Mouse (Mus musculus) activated CD4-positive, CD25-positive, alpha-beta regulatory T cell, adult 4 months (primary cell): ENCODE data around the gene Emc1. TPM values are rescaled to one million over a fixed set of nuclear protein-coding genes. Genes with fewer than 3 reads are reported as not detected.
A peak's percentile ranks its signal among the peaks of the same experiment; 100 is the strongest.

Experiments
- ATAC-seq: one replicate; pipeline ENCODE4 v1.8.0; 2017
- polyA plus RNA-seq, 2 experiments: library from polyadenylated mRNA; unstranded; fragments of 100-300 nt; shearing (Covaris generic); gene quantifications; one replicate each; pipeline ENCODE4 v1.2.1; 2017

The Emc1 gene
- 10 to 100 TPM; 19.9 to 20.6 TPM for polyA plus RNA-seq

GRCm38 (mm10) chr4:139351931-139352711, at the start of gene Emc1, which contains the start of the genes Mrto4 and Ubr4:
Emc1 (plus strand) TSS chr4:139352587.
Mrto4 (minus strand) TSS chr4:139352576.
Ubr4 (plus strand) TSS chr4:139352609.
- peak; percentile 97 for ATAC-seq

DNA sequence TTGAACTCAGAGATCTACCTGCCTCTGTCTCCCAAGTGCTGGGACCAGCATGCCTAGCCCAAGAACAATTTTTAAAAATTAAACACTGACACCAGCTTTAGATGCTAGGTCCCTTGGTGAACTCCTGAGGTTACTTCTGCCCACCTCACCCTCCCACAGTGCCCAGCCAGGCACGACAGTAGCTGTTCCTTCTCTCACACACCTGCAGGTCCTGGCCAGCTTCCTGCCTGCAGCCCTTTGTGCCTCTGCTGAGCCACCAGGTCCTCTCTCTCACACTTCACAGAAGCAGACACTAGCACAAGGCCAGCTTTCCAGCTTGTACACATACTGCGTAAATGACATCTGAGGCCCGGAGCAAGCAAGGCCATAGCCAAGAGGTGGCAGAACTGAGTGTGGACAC, 46.9 kb upstream of the Emc1 start:
- no peak for ATAC-seq

- ATAC-seq, result no peak
Observed at GRCm38 (mm10) chr4:139307916-139308315, 44.5 kb upstream of the Emc1 start.

- no peak for ATAC-seq
Observed at GRCm38 (mm10) chr4:139309651-139310050, 42.7 kb upstream of the Emc1 start.

GRCm38 (mm10) chr4:139310171-139310898, 42.1 kb upstream of the Emc1 start, which contains the start of the genes Pqlc2 and Akr7a5:
Pqlc2 (minus strand) TSS chr4:139310708.
Akr7a5 (plus strand) TSS chr4:139310744.
- ATAC-seq, result peak; percentile 87

GRCm38 (mm10) chr4:139310899-139311701, 41.3 kb upstream of the Emc1 start:
- ATAC-seq, result peak; percentile 48

GRCm38 (mm10) chr4:139311707-139312106, 40.7 kb upstream of the Emc1 start:
- ATAC-seq, result no peak

DNA sequence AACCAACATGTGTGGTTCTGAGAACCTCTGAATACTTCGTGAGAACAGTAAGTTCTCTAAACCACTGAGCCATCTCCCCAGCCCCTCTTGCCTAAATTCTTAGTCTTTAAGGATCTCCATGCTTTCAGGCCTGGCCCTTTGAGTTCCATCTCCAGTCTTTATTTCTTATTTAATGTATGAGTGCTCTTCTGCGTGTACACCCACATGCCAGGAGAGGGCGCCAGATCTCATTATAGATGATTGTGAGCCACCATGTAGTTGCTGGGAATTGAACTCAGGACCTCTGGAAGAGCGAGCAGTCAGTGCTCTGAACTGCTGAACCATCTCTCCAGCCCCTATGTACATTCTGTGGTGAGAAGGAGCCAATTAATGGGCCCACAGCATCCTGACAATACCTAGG, 39.8 kb upstream of the Emc1 start:
- no peak for ATAC-seq

GRCm38 (mm10) chr4:139318449-139318848, 33.9 kb upstream of the Emc1 start:
- no peak for ATAC-seq

DNA sequence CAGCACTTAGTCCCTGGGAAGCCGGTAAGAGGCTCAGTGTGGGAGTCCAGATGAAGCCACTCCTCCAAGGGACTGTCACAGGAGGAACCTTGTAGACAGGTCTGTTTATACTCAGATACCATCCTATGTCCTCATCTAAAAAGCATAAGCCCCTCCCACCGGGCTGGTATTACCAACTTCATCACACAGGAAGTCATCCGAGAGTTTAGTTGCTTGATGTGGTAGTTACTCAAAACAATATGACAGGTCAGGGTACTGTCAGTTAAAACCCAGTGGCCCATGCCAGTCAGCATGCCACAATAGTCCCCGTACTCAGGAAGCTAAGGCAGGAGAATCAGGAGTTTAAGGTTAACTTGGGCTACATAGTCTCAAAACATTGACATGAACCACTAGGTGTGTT, 32.6 kb upstream of the Emc1 start:
- peak; percentile 81 for ATAC-seq

- peak; percentile 99 for ATAC-seq
Observed at GRCm38 (mm10) chr4:139330605-139331004, 21.8 kb upstream of the Emc1 start.

DNA sequence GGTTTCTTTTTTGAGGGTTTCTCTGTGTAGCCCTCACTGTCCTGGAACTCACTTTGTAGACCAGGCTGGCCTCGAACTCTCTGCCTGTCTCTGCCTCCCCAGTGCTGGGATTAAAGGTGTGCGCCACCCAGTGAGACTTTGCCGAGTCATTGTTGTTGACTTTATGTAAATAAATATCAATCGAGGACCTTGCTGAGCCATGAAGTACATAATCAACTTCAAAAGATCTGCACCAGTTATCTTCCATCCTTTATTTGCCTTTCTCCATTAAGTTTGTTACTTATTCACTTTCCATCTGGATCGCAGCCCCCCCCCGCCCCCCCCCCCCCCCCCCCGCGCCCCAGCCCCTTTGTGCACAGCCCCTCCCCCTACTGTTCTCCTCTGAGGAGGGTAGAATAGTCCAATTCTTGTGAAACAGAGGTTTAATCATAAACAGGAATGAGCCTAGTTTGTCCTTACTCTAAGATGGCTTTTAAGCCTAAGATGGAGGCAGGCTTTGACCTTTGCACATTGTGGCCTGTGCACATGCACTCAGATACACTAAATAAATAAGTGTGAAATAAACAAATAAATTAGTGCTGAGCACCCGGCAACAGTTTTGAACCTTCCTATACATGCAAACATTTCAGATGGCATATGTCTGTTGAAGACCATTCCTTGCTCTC, 17.6 kb upstream of the Emc1 start:
- no peak for ATAC-seq

GRCm38 (mm10) chr4:139335507-139335906, 16.9 kb upstream of the Emc1 start:
- no peak for ATAC-seq

DNA sequence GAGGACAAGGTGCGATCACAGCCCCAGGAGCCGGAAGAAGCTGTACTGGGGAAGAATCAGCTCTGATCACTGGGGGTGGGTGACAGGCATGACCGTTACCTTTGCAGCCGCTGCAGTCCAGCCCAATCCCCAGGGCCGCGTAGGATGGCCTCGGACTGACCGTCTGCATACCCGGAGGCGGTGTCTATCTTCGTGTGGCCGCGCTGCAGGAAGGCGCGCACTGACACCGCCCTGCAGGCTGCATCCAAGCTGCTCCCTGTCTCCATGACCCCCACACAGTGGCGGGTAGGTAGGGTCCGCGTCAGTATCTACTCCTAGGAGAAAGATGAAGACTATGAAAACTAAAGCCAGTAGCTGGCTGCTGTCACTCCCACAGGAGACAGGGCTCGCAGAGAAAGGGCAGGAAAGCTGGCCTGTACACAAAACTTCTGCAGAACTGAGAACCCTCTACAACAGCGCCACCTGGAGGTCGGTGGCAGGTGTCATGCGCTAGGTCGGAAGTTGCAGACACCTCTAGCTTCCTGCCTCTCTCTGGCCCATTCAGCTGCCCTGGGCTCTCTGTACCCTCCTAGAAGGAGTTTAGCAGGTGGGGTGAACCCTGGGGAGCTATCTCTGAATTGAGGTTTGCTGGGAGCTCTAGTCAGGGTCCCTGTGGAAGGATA, 15.4 kb upstream of the Emc1 start:
- ATAC-seq, result peak; percentile 93

- no peak for ATAC-seq
Observed at GRCm38 (mm10) chr4:139338145-139338544, 14.2 kb upstream of the Emc1 start.

- no peak for ATAC-seq
Observed at GRCm38 (mm10) chr4:139340835-139341234, 11.6 kb upstream of the Emc1 start.

- no peak for ATAC-seq
Observed at GRCm38 (mm10) chr4:139341556-139342233, 10.7 kb upstream of the Emc1 start.

DNA sequence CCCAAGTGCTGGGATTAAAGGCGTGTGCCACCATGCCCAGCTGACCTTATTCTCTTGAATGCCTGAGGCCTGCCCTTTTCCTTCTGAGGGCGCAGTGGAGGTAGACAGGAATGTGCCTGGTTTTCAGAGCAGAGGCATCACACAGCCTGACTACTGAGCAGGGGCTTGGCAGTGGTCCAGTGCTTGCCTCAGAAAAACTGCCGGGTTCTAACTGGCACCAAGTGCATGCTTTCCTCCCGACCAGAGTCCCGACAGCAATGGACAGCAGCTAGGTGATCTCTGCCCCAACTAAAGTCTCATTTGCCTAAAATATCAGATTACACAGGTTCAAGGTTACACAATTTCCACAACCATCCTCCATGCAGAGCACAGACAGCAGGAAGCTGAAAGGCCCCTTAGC, 8.7 kb upstream of the Emc1 start:
- no peak for ATAC-seq

GRCm38 (mm10) chr4:139345416-139346019, 6.9 kb upstream of the Emc1 start:
- no peak for ATAC-seq

- no peak for ATAC-seq
Observed at GRCm38 (mm10) chr4:139352832-139353231, 445 bp downstream of the Emc1 start.

DNA sequence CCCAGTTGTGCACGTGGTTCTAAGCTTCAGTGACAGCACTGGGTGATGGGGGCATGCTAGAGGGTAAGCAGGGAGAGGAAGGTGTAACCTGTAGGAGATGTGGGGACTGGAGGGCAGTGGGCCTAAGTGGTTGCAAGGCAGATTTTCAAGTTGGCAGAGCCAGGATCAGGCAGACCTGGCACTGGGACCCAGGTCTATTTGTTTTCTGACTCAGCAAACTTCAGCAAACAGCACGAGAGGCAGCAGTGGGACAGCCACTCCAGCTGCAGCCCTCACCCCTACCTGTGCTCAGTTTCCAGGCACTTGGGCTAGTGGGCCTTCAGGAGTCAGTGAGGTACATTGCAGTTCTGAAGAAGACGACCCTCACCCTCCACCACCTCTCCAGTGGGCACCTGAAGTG, 4.8 kb downstream of the Emc1 start:
- no peak for ATAC-seq
